Mouse (Mus musculus): ENCODE measurements around the gene Glrb. TPM values are rescaled to one million over a fixed set of nuclear protein-coding genes. Genes with fewer than 3 reads are reported as not detected.

Glrb gene
- polyA plus RNA-seq, 1 experiment: not detected

DNA sequence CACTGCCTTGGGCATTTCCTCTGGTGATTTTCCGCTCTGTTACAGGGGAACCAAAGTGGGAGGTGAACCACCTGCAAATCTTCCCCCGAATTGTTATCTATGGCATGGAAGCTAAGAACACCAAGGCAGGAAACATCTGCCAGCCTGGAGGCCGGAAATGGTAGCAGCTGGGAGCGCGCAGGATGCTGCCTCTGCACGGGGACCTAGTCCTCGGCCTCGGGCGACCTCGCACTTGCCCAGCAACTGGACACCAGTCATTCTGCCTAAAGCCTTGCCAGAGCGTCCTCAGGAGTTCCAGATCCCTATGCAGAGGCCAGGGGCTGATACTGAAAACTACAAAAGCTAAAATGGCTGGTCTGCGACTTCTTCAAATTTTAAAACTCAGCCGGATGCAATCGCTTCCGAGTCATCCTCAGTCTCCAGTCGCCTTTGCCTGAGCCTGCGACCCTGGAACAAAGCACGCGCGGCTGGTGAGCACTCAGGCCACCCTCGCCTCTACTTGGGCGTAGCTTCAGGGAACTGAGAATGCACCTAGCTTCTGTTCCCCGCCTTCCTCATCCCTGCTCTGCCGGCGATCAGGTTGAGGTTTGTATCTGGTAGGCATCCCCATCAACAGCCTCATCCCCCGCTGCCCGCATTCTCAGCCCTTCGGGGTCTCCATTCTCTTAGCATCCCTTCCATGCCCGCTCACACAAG lies 113.0 kb downstream of the Glrb start:
- no peak for TF ChIP-seq GATA1 (IDR thresholded peaks at IDR 0.05; ENCODE audit: low read length)

- TF ChIP-seq GATA1 (IDR thresholded peaks at IDR 0.05; ENCODE audit: low read length): no peak
Observed at GRCm38 (mm10) chr3:80797935-80798334, 115.5 kb downstream of the Glrb start.

DNA sequence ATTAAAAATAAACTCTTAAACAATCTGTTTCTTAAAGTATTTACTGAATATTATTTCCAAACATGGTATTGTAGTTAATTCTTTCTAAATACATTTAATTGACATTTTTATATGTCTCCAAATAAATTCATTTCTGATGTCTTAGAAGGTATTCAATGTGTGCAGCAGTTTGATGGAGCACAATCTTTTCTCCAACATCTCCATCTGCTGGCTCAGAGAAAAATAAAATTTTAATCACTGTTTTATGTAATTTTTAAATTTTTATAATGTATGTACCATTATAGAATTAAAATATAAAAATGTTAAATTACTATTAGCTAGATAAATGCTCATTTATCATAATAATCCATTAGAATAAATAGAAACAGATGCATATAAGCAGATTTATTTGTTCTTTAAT lies 116.7 kb downstream of the Glrb start:
- TF ChIP-seq GATA1 (IDR thresholded peaks at IDR 0.05; ENCODE audit: low read length): no peak

GRCm38 (mm10) chr3:80795284-80795683 lies 118.2 kb downstream of the Glrb start:
- no peak for TF ChIP-seq GATA1 (IDR thresholded peaks at IDR 0.05; ENCODE audit: low read length)

Other genes with a start within 250 kb of the Glrb start
- gene Gria2, start 110.8 kb downstream of the Glrb start, polyA plus RNA-seq (2012): not detected in 2 replicates
- not detected in 2 replicates for gene Pdgfc, start 122.8 kb upstream of the Glrb start, polyA plus RNA-seq (2012)